Mouse (Mus musculus) limb, embryonic 11.5 days (tissue): ENCODE measurements at regions not wholly inside any gene's neighbourhood (a gene's known extent, or its start where the extent isn't known, plus 50 kb on each side); places are given as distances from the start of the nearest gene placed in this dataset.

Source experiments
- ATAC-seq: fragments of 200-750 bp; cut with Nextera tagmentation; 2 replicates; pipeline ENCODE4 v1.8.0; 2017; ENCODE audit warnings: low read depth; ENCODE audit not compliant: insufficient number of reproducible peaks, low FRiP score, low TSS enrichment
- DNase-seq: peaks from one replicate; pipeline ENCODE4 v3.0.0-alpha.2; 2015; ENCODE audit warnings: low spot score
- H3K27ac ChIP-seq: fragments of 300-500 bp; sonication (generic); replicated peaks from 2 replicates; pipeline ENCODE4 v1.5.1; 2014; ENCODE audit warnings: low read depth, mild to moderate bottlenecking, low read length
- H3K27me3 ChIP-seq: fragments of 300-500 bp; sonication (generic); 2 replicates; pipeline ENCODE4 v1.6.1; 2014; ENCODE audit warnings: mild to moderate bottlenecking, low read length, mixed read lengths; ENCODE audit not compliant: control insufficient read depth, insufficient read depth
- H3K36me3 ChIP-seq: fragments of 300-500 bp; sonication (generic); 2 replicates; pipeline ENCODE4 v1.6.1; 2014; ENCODE audit warnings: mild to moderate bottlenecking, low read length, moderate library complexity, mixed read lengths; ENCODE audit not compliant: control insufficient read depth, insufficient read depth
- H3K4me1 ChIP-seq: fragments of 300-500 bp; sonication (generic); 2 replicates; pipeline ENCODE4 v1.6.1; 2014; ENCODE audit warnings: low read length, mixed read lengths; ENCODE audit not compliant: control insufficient read depth, insufficient read depth
- H3K4me2 ChIP-seq: fragments of 300-500 bp; sonication (generic); 2 replicates; pipeline ENCODE4 v1.6.1; 2014; ENCODE audit warnings: low read depth, mild to moderate bottlenecking, moderate library complexity; ENCODE audit not compliant: severe bottlenecking
- H3K4me3 ChIP-seq: fragments of 300-500 bp; sonication (generic); 2 replicates; pipeline ENCODE4 v1.5.1; 2014; ENCODE audit warnings: low read depth, low read length
- H3K9ac ChIP-seq: fragments of 300-500 bp; sonication (generic); 2 replicates; pipeline ENCODE4 v1.6.1; 2014; ENCODE audit warnings: mild to moderate bottlenecking, low read length
- H3K9me3 ChIP-seq: fragments of 300-500 bp; sonication (generic); 2 replicates; pipeline ENCODE4 v1.6.1; 2016; ENCODE audit warnings: low read length; ENCODE audit not compliant: control insufficient read depth
- WGBS: fragments of 180-500 bp; shearing (Covaris S2); extraction: QIAGEN DNeasy Blood & Tissue Kit; methylation state at CpG from one replicate; pipeline ENCODE4 v1.1.7; 2014; 5-methylcytosine and 5-hydroxymethylcytosine counted together

DNA sequence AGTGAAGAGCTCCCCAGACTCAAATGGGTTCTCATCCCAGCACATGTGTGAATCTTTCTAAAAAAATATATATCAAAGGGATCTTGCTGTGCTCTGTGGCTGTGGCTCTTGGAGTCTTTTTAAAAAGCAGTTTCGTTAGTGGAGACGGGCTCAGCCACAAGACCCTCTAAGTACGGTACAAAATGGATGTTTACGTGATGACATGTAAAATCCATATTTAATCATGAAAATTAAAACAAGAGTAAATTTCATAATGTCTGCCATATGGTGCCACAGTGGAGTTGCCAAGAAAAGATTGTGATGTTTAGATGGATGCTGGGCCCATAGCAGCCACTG lies 161.1 kb downstream of the Thbs2 start:
- H3K27me3 ChIP-seq: no peaks in the 10 kb centered on the region
- 85% methylated on average over 4 of the region's 4 CpGs for WGBS

DNA sequence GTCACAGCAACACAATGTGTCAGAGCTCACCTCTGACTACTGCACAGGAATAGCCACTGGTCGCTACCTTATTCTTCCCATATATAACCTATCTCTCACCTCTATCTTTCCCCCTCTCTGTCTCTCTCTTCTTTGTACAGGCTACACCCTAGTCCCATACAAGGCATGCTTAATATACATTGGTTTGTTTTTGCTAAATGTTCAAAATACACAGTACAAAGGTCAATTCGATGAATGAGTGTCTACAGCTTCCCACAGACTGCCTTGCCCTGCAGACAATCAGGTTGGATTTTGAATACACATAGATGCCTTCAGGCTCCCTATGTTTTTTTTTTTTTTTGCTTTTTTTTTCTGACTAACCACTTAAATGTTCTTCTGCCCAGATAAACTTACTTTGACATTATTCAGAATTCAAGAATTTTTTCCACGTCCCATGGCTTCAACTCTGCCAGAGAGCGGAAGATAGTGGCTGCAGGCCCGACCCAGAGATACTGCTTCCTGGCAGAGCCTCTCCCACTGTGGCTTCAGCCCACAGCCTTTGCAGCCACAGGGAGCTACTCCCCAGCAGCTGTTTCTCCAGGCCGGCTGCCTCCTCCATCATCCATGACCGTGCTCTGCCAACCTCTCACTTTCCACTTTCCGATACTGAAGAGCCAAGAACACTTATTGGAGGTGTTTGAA lies 161.6 kb downstream of the Thbs2 start:
- 84% methylated on average over 8 of the region's 8 CpGs for WGBS
- no peaks in the 10 kb centered on the region for H3K27me3 ChIP-seq
- DNase-seq: no peak
- no peak overlapping the region for H3K9ac ChIP-seq
- no peak overlapping the region for H3K4me3 ChIP-seq
- no peaks in the 10 kb centered on the region for H3K4me1 ChIP-seq
- no peak overlapping the region for H3K27ac ChIP-seq
- no peak for ATAC-seq
- H3K4me2 ChIP-seq: no peak overlapping the region
- H3K9me3 ChIP-seq: no peaks in the 10 kb centered on the region
- H3K36me3 ChIP-seq: no peaks in the 10 kb centered on the region

More for the DNA sequence above, 161.1 kb downstream of the Thbs2 start:
- Histone ChIP-seq H3K9ac (no peak overlapping the region), H3K9me3 (no peaks in the 10 kb centered on the region), H3K4me2 (no peak overlapping the region), H3K36me3 (no peaks in the 10 kb centered on the region), H3K27ac (no peak overlapping the region), H3K4me3 (no peak overlapping the region), H3K4me1 (no peaks in the 10 kb centered on the region)
- ATAC-seq: no peak
- no peak for DNase-seq

DNA sequence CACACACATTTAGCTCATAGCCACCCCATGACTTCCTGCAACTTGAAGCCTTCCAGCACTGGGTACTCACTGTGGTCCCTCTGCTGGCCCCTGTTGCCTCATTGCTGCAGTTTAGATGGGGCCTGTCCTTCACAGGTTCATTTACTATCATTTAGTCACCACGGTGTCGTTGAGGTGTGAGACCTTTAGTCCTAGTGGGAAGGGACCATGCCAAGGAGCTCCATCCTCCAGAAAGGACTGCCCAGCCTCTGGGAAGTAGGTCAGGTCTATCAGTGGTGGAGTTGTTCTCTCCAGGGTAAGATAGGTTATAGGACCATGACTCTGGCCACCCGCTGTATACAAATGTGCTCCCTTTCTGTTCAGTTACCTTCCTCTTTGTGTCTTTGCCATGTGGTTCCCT lies 162.2 kb downstream of the Thbs2 start:
- 91% methylated on average over 3 of the region's 3 CpGs for WGBS
- DNase-seq: no peak

DNA sequence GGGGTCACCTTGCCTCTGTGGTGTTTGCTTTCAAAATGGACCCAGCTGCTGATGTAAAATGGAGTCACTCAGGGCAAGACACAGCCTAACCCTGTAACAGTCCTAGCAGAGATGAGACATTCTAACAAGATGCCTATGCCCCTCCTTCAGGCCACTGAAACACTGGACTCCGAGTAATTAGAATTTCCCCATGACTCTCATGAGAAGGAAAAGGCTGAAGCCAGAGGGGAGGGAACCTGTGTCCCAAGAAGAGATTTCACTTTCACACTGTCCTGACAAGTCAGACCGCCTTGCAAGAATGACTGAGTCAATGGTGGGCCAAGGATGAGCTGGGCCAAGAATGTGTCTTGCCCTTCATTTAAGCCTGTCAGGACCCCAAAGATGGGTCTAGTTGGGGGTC lies 166.3 kb downstream of the Thbs2 start:
- Histone ChIP-seq H3K9me3 (no peaks in the 10 kb centered on the region), H3K4me2 (no peak overlapping the region), H3K36me3 (no peaks in the 10 kb centered on the region), H3K9ac (no peak overlapping the region), H3K4me3 (no peak overlapping the region), H3K4me1 (no peaks in the 10 kb centered on the region), H3K27ac (no peak overlapping the region), H3K27me3 (no peaks in the 10 kb centered on the region)
- DNase-seq: no peak
- ATAC-seq: no peak
- WGBS: 85% methylated on average over 2 of the region's 2 CpGs

More for the DNA sequence above, 162.2 kb downstream of the Thbs2 start:
- no peak overlapping the region for H3K9ac ChIP-seq
- H3K9me3 ChIP-seq: no peaks in the 10 kb centered on the region
- no peak overlapping the region for H3K27ac ChIP-seq
- H3K4me3 ChIP-seq: no peak overlapping the region
- no peak for ATAC-seq
- H3K27me3 ChIP-seq: no peaks in the 10 kb centered on the region
- no peak overlapping the region for H3K4me2 ChIP-seq
- H3K4me1 ChIP-seq: no peaks in the 10 kb centered on the region
- no peaks in the 10 kb centered on the region for H3K36me3 ChIP-seq

DNA sequence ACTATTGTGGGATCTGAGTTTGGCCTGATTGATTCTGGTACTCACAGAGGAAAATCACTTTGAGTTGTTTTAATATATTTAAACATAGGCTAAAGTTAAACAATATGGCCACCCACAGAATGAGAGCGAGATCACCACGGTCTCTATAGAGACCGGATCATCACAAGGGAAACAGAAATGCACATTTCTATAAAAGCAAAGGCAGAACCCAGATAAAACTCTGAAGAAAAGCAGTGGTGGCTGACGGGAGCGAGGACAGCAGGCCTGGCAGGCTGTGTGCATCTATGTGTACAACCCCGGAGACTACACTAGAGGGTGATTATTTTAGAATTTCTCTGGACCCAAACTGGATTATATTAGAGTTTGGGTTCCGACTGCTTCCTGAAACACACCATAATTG lies 168.8 kb downstream of the Thbs2 start:
- H3K27ac ChIP-seq: no peak overlapping the region
- no peaks in the 10 kb centered on the region for H3K36me3 ChIP-seq
- no peak overlapping the region for H3K4me2 ChIP-seq
- ATAC-seq: no peak
- H3K27me3 ChIP-seq: no peaks in the 10 kb centered on the region
- no peak overlapping the region for H3K9ac ChIP-seq
- 87% methylated on average over 7 of the region's 7 CpGs for WGBS
- DNase-seq: no peak
- no peak overlapping the region for H3K4me3 ChIP-seq
- no peaks in the 10 kb centered on the region for H3K4me1 ChIP-seq
- H3K9me3 ChIP-seq: no peaks in the 10 kb centered on the region

DNA sequence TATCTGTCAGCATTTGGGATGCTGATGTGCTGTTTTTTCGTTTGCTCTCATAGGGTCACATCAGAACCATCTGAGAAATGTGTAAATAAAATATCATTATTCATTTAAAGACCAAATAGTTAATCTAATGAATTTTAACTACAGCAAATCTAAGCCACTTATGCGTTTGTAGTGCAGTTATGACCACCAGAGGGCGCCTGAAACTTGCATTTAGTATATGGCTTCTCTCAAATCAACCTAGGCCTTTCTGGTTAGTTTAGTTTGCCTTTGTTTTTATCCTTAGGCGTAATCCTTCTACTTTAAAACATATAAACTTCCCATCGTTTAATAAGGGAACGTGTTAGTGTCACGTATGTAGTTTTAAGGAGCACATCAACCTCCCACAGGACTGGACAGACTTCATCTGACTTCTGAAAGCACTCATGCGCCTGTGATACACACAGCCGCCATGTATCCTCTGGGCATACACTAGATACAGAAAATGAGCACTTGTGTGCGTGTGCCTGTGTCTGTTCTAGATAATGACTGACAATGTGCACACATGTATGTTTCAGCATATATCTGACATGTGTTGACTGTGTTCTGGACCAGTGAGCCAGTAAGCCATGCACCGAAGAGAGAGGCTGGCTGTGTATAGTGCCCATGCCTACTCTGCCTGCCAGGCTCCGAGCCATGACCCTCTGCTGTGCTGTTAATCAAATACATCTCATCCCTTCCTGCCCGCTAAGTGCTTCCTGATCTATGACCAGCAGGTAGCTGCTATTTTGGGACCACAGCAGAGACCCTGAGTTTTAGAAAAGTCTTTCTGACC lies 169.4 kb downstream of the Thbs2 start:
- H3K36me3 ChIP-seq: no peaks in the 10 kb centered on the region
- no peak overlapping the region for H3K27ac ChIP-seq
- peak; percentile 80 for DNase-seq
- H3K4me2 ChIP-seq: no peak overlapping the region
- ATAC-seq: no peak
- no peak overlapping the region for H3K4me3 ChIP-seq
- H3K9me3 ChIP-seq: no peaks in the 10 kb centered on the region
- no peaks in the 10 kb centered on the region for H3K27me3 ChIP-seq
- H3K4me1 ChIP-seq: no peaks in the 10 kb centered on the region
- WGBS: 51% methylated on average over 13 of the region's 13 CpGs
- no peak overlapping the region for H3K9ac ChIP-seq

DNA sequence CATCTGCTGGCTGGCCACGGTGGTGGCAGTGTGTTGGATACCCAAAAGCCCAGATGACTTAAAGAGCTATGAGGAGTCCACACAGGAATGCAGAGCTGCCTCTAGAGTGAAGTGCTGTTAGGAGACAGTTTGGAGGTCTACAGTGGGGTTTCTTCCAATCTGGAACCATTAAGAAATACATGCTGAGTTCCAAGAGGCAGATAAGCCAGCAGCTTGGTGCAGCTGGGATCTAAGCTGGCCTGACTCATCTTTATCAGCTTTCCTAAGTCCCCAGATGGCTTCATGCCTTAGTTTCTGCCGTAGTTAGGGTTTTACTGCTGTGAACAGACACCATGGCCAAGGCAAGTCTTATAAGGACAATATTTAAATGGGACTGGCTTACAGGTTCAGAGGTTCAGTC lies 172.0 kb downstream of the Thbs2 start:
- Histone ChIP-seq H3K27me3 (no peaks in the 10 kb centered on the region), H3K9ac (no peak overlapping the region), H3K4me2 (no peak overlapping the region), H3K4me3 (no peak overlapping the region), H3K27ac (no peak overlapping the region), H3K4me1 (0 out of 2 replicates have a peak, but pooled peaks cover 6% of the 10 kb centered on the region), H3K9me3 (no peaks in the 10 kb centered on the region), H3K36me3 (no peaks in the 10 kb centered on the region)
- ATAC-seq (no peak), DNase-seq (no peak)
- 76% methylated on average over 2 of the region's 2 CpGs for WGBS

DNA sequence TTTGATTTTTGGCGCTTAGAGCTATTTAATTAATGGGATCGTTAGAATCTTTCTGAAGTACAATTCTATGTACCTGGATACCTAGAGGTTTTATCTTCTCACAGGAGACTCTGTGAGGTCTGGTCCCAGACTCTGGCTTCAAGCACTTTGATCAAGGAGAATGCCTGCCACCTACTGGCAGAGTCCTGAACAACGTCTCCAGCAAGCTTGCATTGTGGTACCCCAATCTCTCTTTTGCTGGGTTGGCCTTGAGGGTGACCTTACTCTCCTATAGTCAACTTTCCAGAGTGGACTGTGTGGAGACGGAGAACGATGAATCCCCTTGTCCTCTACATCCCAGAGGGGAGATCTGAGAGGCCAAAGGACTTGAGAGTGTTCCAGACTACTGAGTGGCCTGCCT lies 173.5 kb downstream of the Thbs2 start:
- H3K9ac ChIP-seq: no peak overlapping the region
- H3K27ac ChIP-seq: no peak overlapping the region
- peak; percentile 91 for DNase-seq
- H3K4me2 ChIP-seq: no peak overlapping the region
- no peaks in the 10 kb centered on the region; the same call in 1 of the 2 replicates for H3K9me3 ChIP-seq
- 0 out of 2 replicates have a peak, but pooled peaks cover 6% of the 10 kb centered on the region for H3K4me1 ChIP-seq
- H3K27me3 ChIP-seq: no peaks in the 10 kb centered on the region
- 11% methylated on average over 5 of the region's 5 CpGs for WGBS
- H3K36me3 ChIP-seq: no peaks in the 10 kb centered on the region
- ATAC-seq: no peak
- no peak overlapping the region for H3K4me3 ChIP-seq
